Mouse (Mus musculus) E14TG2a.4 (cell line): ENCODE data around the gene Farsa.

Source experiments
- CTCF ChIP-seq: conservative IDR thresholded peaks from 2 replicates; pipeline ENCODE4 v1.5.1; 2014; ENCODE audit warnings: low read length
- NANOG ChIP-seq: IDR thresholded peaks from 2 replicates; pipeline ENCODE4 v1.6.1; 2014; ENCODE audit warnings: borderline replicate concordance, low read length, mixed read lengths
- POU5F1 ChIP-seq: IDR thresholded peaks from 2 replicates; pipeline ENCODE4 v1.6.1; 2014; ENCODE audit warnings: low read length, borderline replicate concordance

DNA sequence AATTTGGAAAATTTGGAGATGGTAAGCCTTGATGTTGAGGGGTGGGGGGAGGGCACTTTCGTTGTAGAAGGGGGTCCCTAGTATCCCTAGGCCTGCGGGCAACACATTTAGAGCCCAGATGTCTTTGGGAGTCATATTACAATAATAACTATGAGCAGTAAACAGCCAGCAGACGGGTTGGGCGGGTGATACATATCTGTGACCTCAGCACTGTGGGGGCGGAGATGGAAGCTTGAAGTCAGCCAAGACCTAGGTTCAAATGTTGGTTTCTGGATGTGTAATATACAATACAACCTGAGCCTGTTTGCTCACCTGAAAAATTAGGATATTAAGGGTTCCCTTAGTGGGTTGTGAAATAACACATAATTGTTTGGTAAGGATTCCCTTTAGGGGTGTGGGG is 53.2 kb downstream of the Farsa start:
- TF ChIP-seq CTCF (no peak), NANOG (no peak), POU5F1 (no peak)
